Mouse (Mus musculus) liver, embryonic 14.5 days (tissue): Measurements from ENCODE around the gene Fau. TPM values are rescaled to one million over a fixed set of nuclear protein-coding genes. Genes with fewer than 3 reads are reported as not detected.

ENCODE experiments used
- ATAC-seq: fragments of 200-750 bp; cut with Nextera tagmentation; 2 replicates; pipeline ENCODE4 v1.8.0; 2017; ENCODE audit warnings: moderate number of reproducible peaks, mild to moderate bottlenecking, moderate library complexity; ENCODE audit not compliant: insufficient read depth
- DNase-seq, 3 experiments: peaks; one replicate each; pipeline ENCODE4 v3.0.0-alpha.2; 2012 to 2013; ENCODE audit warnings: low read depth in 3 of 3, low spot score in 3 of 3
- H3K27ac ChIP-seq: fragments of 300-500 bp; sonication (generic); 2 replicates; pipeline ENCODE4 v1.5.1; 2014; ENCODE audit warnings: moderate library complexity, mild to moderate bottlenecking, control low read depth, inconsistent platforms
- H3K27me3 ChIP-seq: fragments of 300-500 bp; sonication (generic); 2 replicates; pipeline ENCODE4 v1.6.1; 2014; ENCODE audit warnings: mild to moderate bottlenecking, low read length, moderate library complexity; ENCODE audit not compliant: control insufficient read depth, insufficient read depth
- H3K36me3 ChIP-seq: fragments of 300-500 bp; sonication (generic); replicated peaks from 2 replicates; pipeline ENCODE4 v1.6.1; 2014; ENCODE audit warnings: low read depth; ENCODE audit not compliant: control insufficient read depth, insufficient read depth
- H3K4me1 ChIP-seq, 2 experiments: fragments of 200-500 bp in 1 of 2; fragments of 300-500 bp in 1 of 2; sonication (generic) in 1 of 2; replicated peaks; 2 replicates each; pipeline ENCODE4 v1.6.1; 2012 to 2014; ENCODE audit warnings: antibody characterized with exemption in 1 of 2, inconsistent platforms in 1 of 2, low read length in 1 of 2; ENCODE audit not compliant: control insufficient read depth in 2 of 2, insufficient read depth in 2 of 2
- H3K4me2 ChIP-seq: fragments of 300-500 bp; sonication (generic); 2 replicates; pipeline ENCODE4 v1.6.1; 2014; ENCODE audit warnings: low read depth, mild to moderate bottlenecking, control low read depth, moderate library complexity
- H3K4me3 ChIP-seq, 2 experiments: fragments of 200-500 bp in 1 of 2; fragments of 300-500 bp in 1 of 2; sonication (generic) in 1 of 2; 2 replicates each; pipeline ENCODE4 v1.5.1; 2012 to 2014; ENCODE audit warnings: low read depth in 2 of 2, low read length in 2 of 2, mild to moderate bottlenecking in 2 of 2, control low read depth in 1 of 2, inconsistent platforms in 1 of 2, moderate library complexity in 1 of 2; ENCODE audit not compliant: insufficient read depth in 1 of 2
- H3K9ac ChIP-seq: fragments of 300-500 bp; sonication (generic); replicated peaks from 2 replicates; pipeline ENCODE4 v1.6.1; 2014; ENCODE audit warnings: mild to moderate bottlenecking, control low read depth, moderate library complexity
- H3K9me3 ChIP-seq: fragments of 300-500 bp; sonication (generic); 2 replicates; pipeline ENCODE4 v1.6.1; 2016; ENCODE audit warnings: low read length, mixed read lengths; ENCODE audit not compliant: control insufficient read depth
- CTCF ChIP-seq: IDR thresholded peaks from 2 replicates; pipeline ENCODE4 v1.5.1; 2016; ENCODE audit warnings: antibody characterized with exemption, low read depth, control low read depth
- EP300 ChIP-seq: IDR thresholded peaks from 2 replicates; pipeline ENCODE4 v1.6.1; 2016; ENCODE audit warnings: antibody characterized with exemption, low read depth
- WGBS: fragments of 180-500 bp; shearing (Covaris S2); extraction: QIAGEN DNeasy Blood & Tissue Kit; methylation state at CpG from one replicate; pipeline ENCODE4 v1.1.7; 2014; ENCODE audit not compliant: insufficient replicate concordance; 5-methylcytosine and 5-hydroxymethylcytosine counted together
- polyA plus RNA-seq, 2 experiments: library from polyadenylated mRNA; depleted of rRNA in 1 of 2; stranded (reverse) in 1 of 2; unstranded in 1 of 2; fragments of >200 nt; fragmentation: Nextera tagmentation in 1 of 2; extraction: Ambion mirVana in 1 of 2; gene quantifications; 2 replicates each; pipeline versions ENCODE4 v1.2.1 to v1.2.3; 2012 to 2014

The Fau gene
- polyA plus RNA-seq, 2 experiments = 639 to 969 TPM

- H3K4me3 ChIP-seq = no peak overlapping the region
- 69% methylated on average over 8 of the region's 8 CpGs for WGBS
- H3K27me3 ChIP-seq = no peaks in the 10 kb centered on the region
- H3K27ac ChIP-seq = no peak overlapping the region
- no peaks in the 10 kb centered on the region for H3K9me3 ChIP-seq
- ATAC-seq (no peak), DNase-seq (no peak)
- TF ChIP-seq CTCF (no peak), EP300 (no peak)
- no peak overlapping the region for H3K4me2 ChIP-seq
- no peak overlapping the region for H3K9ac ChIP-seq
- H3K4me1 ChIP-seq = peaks cover 5 to 12% of the 10 kb centered on the region in 2 experiments
- H3K36me3 ChIP-seq = no peaks in the 10 kb centered on the region
These were observed 34.6 kb upstream of the Fau start for GRCm38 (mm10) chr19:6023059-6023458.

- H3K27me3 ChIP-seq = no peaks in the 10 kb centered on the region
- H3K9ac ChIP-seq = no peak overlapping the region
- peaks cover 0 to 6% of the 10 kb centered on the region in 2 experiments; a peak in 3 of 4 replicates for H3K4me1 ChIP-seq
- TF ChIP-seq CTCF (no peak), EP300 (no peak)
- H3K4me2 ChIP-seq = no peak overlapping the region
- DNase-seq (no peak), ATAC-seq (no peak)
- H3K36me3 ChIP-seq = no peaks in the 10 kb centered on the region
- no peak overlapping the region for H3K27ac ChIP-seq
- 63% methylated on average over 7 of the region's 7 CpGs for WGBS
- no peaks in the 10 kb centered on the region for H3K9me3 ChIP-seq
- H3K4me3 ChIP-seq = no peak overlapping the region
These were observed 33.7 kb upstream of the Fau start for GRCm38 (mm10) chr19:6023930-6024329.

GRCm38 (mm10) chr19:6028991-6029390, 28.7 kb upstream of the Fau start:
- TF ChIP-seq CTCF (no peak), EP300 (no peak)
- no peak overlapping the region for H3K4me3 ChIP-seq
- 67% methylated on average over 6 of the region's 6 CpGs for WGBS

GRCm38 (mm10) chr19:6029426-6029825, 28.2 kb upstream of the Fau start:
- no peak for TF ChIP-seq CTCF
- TF ChIP-seq EP300 = no peak
- Histone ChIP-seq H3K4me3 (no peak overlapping the region), H3K27me3 (no peaks in the 10 kb centered on the region), H3K27ac (no peak overlapping the region), H3K4me2 (no peak overlapping the region), H3K4me1 (0 out of 4 replicates have a peak, but pooled peaks cover 0 to 2% of the 10 kb centered on the region in 2 experiments), H3K9ac (no peak overlapping the region), H3K9me3 (no peaks in the 10 kb centered on the region), H3K36me3 (no peaks in the 10 kb centered on the region)
- no peak for DNase-seq
- WGBS = 70% methylated on average over 9 of the region's 9 CpGs
- no peak for ATAC-seq

More at GRCm38 (mm10) chr19:6028991-6029390, 28.7 kb upstream of the Fau start:
- H3K27ac ChIP-seq = no peak overlapping the region
- no peak overlapping the region for H3K4me2 ChIP-seq
- no peaks in the 10 kb centered on the region for H3K36me3 ChIP-seq
- H3K9me3 ChIP-seq = no peaks in the 10 kb centered on the region
- H3K4me1 ChIP-seq = 0 out of 4 replicates have a peak, but pooled peaks cover 0 to 2% of the 10 kb centered on the region in 2 experiments
- no peak overlapping the region for H3K9ac ChIP-seq
- ATAC-seq = no peak
- DNase-seq = no peak
- no peaks in the 10 kb centered on the region for H3K27me3 ChIP-seq

GRCm38 (mm10) chr19:6030520-6031280, 26.9 kb upstream of the Fau start:
- Histone ChIP-seq H3K27ac (no peak overlapping the region), H3K4me2 (no peak overlapping the region), H3K9me3 (no peaks in the 10 kb centered on the region), H3K27me3 (no peaks in the 10 kb centered on the region), H3K4me3 (no peak overlapping the region), H3K36me3 (no peaks in the 10 kb centered on the region), H3K4me1 (peaks cover 0 to 2% of the 10 kb centered on the region in 2 experiments; a peak in 1 of 4 replicates), H3K9ac (no peak overlapping the region)
- ATAC-seq = no peak
- WGBS = 38% methylated on average over 14 of the region's 14 CpGs
- no peak for TF ChIP-seq EP300
- no peak for TF ChIP-seq CTCF
- no peak for DNase-seq
